Mouse (Mus musculus) adrenal gland, adult 18-20 months (tissue): ENCODE measurements around the gene Sspo. TPM values are rescaled to one million over a fixed set of nuclear protein-coding genes. Genes with fewer than 3 reads are reported as not detected.
A peak's percentile ranks its signal among the peaks of the same experiment; 100 is the strongest.

ENCODE experiments used
- DNase-seq, 2 experiments: peaks; one replicate each; pipeline ENCODE4 v3.0.0; 2021 to 2022; ENCODE audit warnings: low spot score in 2 of 2
- microRNA-seq, 2 experiments: library from miRNA; unstranded; fragments of <30 nt; microRNA quantifications; one replicate each; pipeline ENCODE4 v1.2.0; 2021; ENCODE audit warnings: borderline number of aligned reads in 2 of 2
- total RNA-seq, 2 experiments: library from RNA; stranded (reverse); gene quantifications; 1 replicate in 1 of 2; 2 replicates in 1 of 2; pipeline ENCODE4 v1.2.3; 2021

Sspo gene
- total RNA-seq, 2 experiments from 2014 or later: 3.0 to 3.1 TPM

DNA sequence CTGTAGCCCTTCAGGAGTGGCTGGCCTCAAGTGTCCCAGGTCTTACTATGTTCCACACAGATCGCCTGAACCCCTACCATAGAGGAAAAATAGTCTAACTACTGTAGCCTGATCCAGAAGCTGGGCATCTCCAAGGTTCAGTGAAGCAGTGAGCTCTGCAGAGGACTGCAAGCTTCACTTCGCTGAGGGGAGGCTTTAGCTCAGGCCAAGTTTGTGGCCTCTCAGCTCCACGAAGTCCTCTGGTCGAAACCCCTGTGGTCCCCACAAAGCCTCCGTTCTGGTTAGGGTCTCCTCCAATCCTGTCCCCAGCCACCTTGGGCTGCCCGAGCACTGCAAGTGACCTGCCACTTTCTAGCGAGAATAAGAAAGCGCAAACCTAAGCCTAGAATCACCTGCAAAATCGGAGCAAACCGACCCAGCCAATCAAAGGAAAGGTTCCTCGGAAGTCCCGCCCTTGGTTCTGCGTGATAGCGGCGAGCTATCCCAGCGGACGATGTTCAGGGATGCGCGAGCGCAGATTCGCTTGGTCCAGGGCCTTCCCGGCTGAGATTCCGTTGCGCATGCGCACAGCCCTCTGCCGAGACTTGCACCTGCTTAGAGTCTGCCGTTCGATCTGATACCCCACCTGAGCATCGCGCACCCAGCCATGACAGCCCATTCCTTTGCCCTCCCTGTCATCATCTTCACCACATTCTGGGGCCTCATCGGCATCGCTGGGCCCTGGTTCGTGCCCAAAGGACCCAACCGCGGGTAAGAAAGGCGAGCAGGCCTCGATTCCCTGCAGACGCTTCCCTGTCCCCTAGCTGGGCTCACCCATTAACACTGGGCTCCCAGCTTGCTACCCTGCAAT lies 89.3 kb downstream of the Sspo start, which contains the start of gene Atp6v0e2:
Atp6v0e2 (plus strand) TSS at position 511 of the 850 bp plus-strand sequence.
- DNase-seq: peak; percentile 75 to 81

DNA sequence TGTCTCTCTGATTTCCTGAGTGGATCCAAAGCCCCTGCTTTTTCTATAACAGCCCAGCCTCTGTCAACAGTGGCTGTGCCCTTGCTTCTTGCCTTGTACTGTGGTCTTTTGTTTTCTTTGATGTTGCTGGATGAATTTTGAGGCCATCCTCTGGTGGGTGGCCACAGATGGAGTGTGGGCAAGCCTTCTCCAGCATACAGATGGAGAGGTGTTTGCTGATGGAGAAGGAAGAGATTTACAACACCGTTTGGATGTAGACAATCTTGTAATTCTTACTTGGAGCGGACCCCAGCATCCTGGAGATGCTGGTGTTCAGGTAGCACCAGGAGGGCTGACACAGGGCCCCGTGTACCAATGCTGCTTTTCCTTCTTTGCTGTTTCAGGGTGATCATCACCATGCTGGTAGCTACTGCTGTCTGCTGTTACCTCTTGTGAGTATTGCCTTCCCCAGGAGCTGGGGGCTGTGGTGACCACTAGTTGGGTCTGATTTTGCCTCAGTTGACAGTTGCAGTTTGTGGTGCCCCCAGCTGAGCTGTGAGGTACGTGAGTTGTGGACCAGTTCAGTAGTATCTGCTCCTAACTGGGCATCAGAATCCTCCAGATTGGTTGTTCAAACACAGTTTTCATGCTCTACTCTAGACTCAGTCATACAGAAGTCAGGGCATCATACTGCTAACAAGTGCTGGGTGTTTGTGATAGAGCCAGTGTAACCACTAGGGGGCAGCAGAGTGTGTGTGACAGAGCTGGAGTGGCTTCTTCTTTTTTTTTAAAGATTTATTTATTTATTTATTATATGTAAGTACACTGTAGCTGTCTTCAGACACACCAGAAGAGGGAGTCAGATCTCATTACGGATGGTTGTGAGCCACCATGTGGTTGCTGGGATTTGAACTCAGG lies 91.1 kb downstream of the Sspo start:
- DNase-seq: peak; percentile 75 to 76

DNA sequence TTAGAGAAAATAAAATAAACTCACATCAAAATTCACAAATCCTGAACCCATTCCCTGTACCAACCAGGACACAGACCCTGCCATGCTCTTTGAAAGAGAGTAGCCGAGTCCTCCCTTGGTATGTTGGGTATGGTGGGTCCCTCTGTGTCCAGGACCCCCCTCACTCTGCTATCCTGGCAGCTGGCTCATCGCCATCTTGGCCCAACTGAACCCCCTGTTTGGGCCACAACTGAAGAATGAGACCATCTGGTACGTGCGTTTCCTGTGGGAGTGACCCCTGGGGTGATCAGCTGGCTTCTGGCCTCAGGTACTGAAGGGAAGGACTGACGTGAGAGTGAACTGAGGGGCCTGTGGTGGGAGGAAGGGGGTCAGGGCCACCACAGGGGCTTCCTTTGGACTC lies 91.8 kb downstream of the Sspo start:
- no peak for DNase-seq

DNA sequence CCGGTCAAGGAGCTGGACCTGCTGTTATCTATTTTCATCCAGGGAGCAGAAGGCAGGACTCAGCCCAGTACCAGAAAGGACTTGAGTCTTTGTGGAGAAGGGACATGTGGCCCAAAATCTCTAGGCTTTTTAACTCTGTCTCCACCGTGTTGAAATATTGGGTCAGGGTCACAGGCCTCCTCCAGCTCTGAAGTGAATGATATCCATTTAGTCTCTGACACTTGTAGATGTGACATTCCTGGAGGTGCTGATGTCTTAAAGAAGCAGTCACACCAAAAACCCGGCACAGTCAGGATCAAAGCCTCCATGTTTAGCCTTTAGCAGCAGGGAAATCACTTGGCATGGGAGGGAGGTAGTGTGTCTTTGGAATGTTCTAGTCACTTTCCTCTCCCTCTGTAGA lies 92.7 kb downstream of the Sspo start:
- DNase-seq: no peak

DNA sequence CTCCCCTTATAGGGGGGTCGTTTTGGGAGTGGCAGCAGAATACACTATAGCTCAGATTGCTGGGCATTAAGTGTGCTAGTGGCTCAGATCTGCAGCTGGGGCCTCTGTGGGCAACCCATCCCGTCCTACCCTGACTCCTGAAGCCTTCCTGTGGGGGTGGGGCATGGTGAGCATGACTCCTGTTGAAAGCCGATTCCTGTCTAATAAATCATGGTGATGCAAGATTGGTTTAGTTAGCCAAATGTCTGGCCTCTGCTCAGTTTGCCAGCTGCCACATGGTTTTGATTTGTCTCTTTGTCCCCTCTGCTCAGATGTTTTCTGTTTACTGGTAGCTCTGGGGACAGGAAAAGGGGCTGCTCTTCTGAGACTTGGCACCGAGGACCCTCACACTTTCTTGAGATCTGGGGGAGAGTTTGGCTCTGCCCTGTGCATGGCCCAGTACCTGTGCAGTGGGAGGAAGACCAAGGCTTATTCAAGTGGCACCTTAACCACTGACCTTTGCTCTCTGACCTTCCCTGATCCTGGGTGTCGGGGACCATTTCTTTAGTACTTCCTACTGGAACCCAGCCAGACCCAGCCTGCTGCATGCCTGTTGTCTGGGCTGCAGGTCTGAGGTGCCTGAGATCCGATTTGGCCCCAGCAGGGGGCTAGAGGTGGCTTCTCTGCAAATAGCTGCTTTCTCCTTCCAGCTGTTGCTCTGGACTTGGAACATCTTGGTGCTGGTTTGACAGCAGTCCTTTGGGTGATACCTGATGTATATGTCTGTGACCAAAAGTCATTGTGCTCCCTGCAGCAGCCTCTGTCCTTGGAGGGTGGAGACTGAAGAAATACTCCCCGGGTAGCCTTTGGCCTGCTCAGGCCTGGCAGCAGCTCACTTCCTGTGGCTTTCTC lies 93.8 kb downstream of the Sspo start:
- DNase-seq: peak; percentile 52 to 62

DNA sequence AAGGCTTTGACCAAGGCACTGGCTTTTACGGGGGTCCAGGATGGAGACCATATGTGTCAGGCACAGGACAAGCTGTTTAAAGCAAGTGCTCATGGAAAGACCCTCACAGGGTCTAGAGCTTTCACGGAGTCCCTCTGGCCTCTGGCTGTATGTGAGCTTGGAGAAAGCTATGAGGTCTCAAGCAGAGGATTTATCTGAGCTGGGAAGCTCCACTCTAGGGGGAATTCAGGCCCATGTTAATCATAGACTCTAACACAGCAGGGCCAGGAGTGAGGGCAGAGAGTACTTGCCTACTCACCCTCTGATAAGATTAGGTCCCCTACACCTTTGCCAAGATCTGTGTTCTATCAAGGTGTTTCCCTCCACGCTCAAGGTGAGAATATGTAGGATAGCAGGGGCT lies 94.6 kb downstream of the Sspo start:
- no peak for DNase-seq

DNA sequence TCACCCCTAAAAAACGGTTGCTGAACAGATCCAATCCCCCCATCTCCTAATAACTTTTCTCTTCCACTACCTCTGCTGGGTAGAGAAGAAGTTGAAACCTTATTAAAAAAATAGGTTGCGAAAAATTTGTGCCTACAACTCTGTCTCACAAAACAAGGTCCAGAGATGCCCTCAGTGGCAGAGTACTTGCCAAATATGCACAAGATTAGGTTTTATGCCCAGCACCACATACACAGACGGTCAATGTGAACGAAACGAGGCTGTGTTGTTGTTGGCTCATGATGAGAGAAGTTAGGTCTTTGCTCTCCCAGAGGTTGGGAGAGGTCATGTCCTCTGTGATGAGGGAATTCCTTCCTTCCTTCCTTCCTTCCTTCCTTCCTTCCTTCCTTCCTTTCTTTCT lies 97.2 kb downstream of the Sspo start:
- DNase-seq: no peak

DNA sequence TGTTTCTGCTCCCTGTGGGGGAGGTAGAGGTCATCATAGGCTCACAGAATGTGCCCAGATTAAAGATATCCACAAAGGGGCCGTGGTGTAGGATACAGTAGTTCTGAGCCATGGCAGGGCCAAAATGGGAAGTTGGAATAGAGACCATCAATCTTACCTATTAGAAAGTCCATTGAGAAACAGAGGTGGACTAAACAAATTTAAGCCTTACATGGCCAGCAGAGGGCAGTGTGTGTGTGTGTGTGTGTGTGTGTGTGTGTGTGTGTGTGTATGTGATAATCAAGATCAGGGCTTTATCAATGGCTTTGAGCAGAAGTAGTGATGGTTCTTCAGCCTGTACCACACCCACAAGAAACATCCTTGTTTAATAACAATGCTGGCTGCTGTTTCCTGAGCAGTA lies 98.2 kb downstream of the Sspo start:
- no peak for DNase-seq

DNA sequence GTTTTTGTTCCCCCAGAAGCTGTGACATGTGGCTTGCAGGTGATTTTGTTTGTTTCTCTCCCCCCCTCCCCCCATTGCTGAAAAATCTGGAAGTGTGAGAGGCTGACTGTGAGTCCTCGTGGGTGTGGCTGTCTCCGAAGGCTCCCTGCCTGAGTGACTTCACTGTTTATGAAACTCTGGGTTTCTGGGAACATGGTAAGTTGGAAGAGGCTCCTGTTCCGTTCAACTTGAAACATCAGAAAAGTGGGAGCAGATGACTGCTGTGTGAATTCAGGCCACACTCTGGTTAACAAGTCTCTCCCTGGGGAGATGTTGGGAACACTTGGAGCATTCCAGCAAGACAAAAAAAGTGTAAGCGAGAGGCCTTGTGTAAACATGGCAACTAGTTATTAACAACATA lies 98.8 kb downstream of the Sspo start:
- no peak for DNase-seq

DNA sequence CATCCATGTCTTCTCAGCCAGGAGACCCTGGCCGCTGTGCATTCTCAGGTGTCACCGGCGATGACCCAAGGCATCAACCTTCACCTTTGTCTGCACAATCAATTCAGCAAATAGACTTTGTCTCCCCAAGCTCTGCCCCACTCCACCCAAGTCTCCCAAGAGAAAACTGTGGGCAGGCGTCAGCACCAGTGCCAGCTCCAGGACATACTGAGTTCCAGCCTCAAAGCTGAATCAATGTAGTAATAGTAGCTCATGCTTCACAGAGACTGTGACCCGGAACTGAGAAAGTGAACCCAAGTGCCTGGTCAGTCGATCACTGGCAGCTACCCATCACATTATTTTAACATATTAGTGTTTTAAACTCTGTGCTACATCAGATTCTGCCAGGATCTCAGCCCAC lies 100.3 kb downstream of the Sspo start:
- no peak for DNase-seq

Small RNA genes lying within 50 kb of the gene (microRNA-seq; reads per million reads assigned to microRNA genes)
- 0 reads per million in 2 experiments for gene Gm24325

Other genes starting within 250 kb of the Sspo start
- gene Krba1, start 52.6 kb upstream of the Sspo start, total RNA-seq: 10 to 100 TPM; 14.6 to 35.1 TPM
- 10 to 100 TPM; 36.0 to 58.6 TPM for gene Zfp467, start 2.4 kb upstream of the Sspo start, total RNA-seq
- 10 to 100 TPM; 65.7 to 90.8 TPM for gene Atp6v0e2, start 89.4 kb downstream of the Sspo start, total RNA-seq
- 10 to 100 TPM; 26.5 to 34.3 TPM for gene Lrrc61, start 106.6 kb downstream of the Sspo start, total RNA-seq
- 100 to 1,000 TPM in 1 of 2 experiments, 10 to 100 TPM in 1; 55.3 to 165 TPM for gene Rarres2, start 124.6 kb downstream of the Sspo start, total RNA-seq
- not detected for gene Gm45021, start 141.4 kb downstream of the Sspo start, total RNA-seq
- gene Repin1, start 145.7 kb downstream of the Sspo start, total RNA-seq: 10 to 100 TPM; 67.2 to 77.6 TPM
- not detected for gene Gm44965, start 145.7 kb downstream of the Sspo start, total RNA-seq
- 1 to 10 TPM; 8.2 to 9.4 TPM for gene Zfp775, start 153.8 kb downstream of the Sspo start, total RNA-seq
- 1 to 10 TPM; 2.6 to 3.0 TPM for gene AI854703, start 178.5 kb downstream of the Sspo start, total RNA-seq
- 10 to 100 TPM in 1 of 2 experiments, 1 to 10 TPM in 1; 9.2 to 10.9 TPM for gene Gimap8, start 199.0 kb downstream of the Sspo start, total RNA-seq
- 1 to 10 TPM; 6.3 to 7.6 TPM for gene Gimap9, start 227.9 kb downstream of the Sspo start, total RNA-seq
- gene Gimap4, start 236.3 kb downstream of the Sspo start, total RNA-seq: 10 to 100 TPM; 34.4 to 46.7 TPM